Mouse (Mus musculus): ENCODE data around the gene Olfr47. TPM values are rescaled to one million over a fixed set of nuclear protein-coding genes. Genes with fewer than 3 reads are reported as not detected.
"Not testable (repeated sequence)": the region's sequence is repeated elsewhere in the genome, so short reads cannot be mapped to it uniquely, and the experiment has no call there.

The Olfr47 gene
- polyA plus RNA-seq (2015; fragmentation: Nextera tagmentation; extraction: Ambion mirVana), result not detected in 2 replicates

GRCm38 (mm10) chr6:43231255-43231654 is at the start of gene Olfr47:
TSS of gene Olfr47 (plus strand) at chr6:43231529.
- not testable (repeated sequence) for H3K4me1 ChIP-seq (replicated peaks; ENCODE audit: control insufficient read depth, insufficient read depth, low read length); H3K27ac ChIP-seq (ENCODE audit: low read length); ATAC-seq (ENCODE audit: low read depth); H3K36me3 ChIP-seq (ENCODE audit: control insufficient read depth, insufficient read depth, low read length); H3K9me3 ChIP-seq (ENCODE audit: control insufficient read depth, low read length); H3K4me3 ChIP-seq (ENCODE audit: low read length); H3K9ac ChIP-seq (ENCODE audit: low read length); H3K4me2 ChIP-seq (ENCODE audit: low read depth, low read length); H3K27me3 ChIP-seq (ENCODE audit: control insufficient read depth, insufficient read depth, low read depth, low read length)
- 71% methylated on average over 1 of the region's 1 CpGs for WGBS

GRCm38 (mm10) chr6:43190986-43191385 is 40.3 kb upstream of the Olfr47 start:
- ATAC-seq (ENCODE audit: low read depth), result peak; percentile 73
- Histone ChIP-seq H3K4me2 (ENCODE audit: low read depth, low read length) (no peak overlapping the region), H3K36me3 (ENCODE audit: control insufficient read depth, insufficient read depth, low read length) (no peaks in the 10 kb centered on the region), H3K4me3 (ENCODE audit: low read length) (no peak overlapping the region), H3K9ac (ENCODE audit: low read length) (no peak overlapping the region), H3K27ac (ENCODE audit: low read length) (peak overlapping the region; percentile 59), H3K27me3 (ENCODE audit: control insufficient read depth, insufficient read depth, low read depth, low read length) (no peaks in the 10 kb centered on the region), H3K4me1 (replicated peaks; ENCODE audit: control insufficient read depth, insufficient read depth, low read length) (no peaks in the 10 kb centered on the region), H3K9me3 (ENCODE audit: control insufficient read depth, low read length) (no peaks in the 10 kb centered on the region)
- WGBS, result 30% methylated on average over 3 of the region's 3 CpGs

GRCm38 (mm10) chr6:43196781-43197180 is 34.5 kb upstream of the Olfr47 start, which contains the start of gene Olfr435:
TSS of gene Olfr435 (plus strand) at chr6:43197146.
- no peak for ATAC-seq (ENCODE audit: low read depth)
- 0 out of 2 replicates have a peak, but pooled peaks cover 2% of the 10 kb centered on the region for H3K4me1 ChIP-seq (replicated peaks; ENCODE audit: control insufficient read depth, insufficient read depth, low read length)
- no peak within 1 kb of the TSS for H3K4me2 ChIP-seq (ENCODE audit: low read depth, low read length)
- no peak within 1 kb of the TSS for H3K9ac ChIP-seq (ENCODE audit: low read length)
- no peaks in the 10 kb centered on the region for H3K9me3 ChIP-seq (ENCODE audit: control insufficient read depth, low read length)
- H3K27ac ChIP-seq (ENCODE audit: low read length), result 0 out of 2 replicates have a peak within 1 kb of the TSS, but pooled peaks have one; percentile 22
- H3K36me3 ChIP-seq (ENCODE audit: control insufficient read depth, insufficient read depth, low read length), result no peaks in the 10 kb centered on the region
- H3K27me3 ChIP-seq (ENCODE audit: control insufficient read depth, insufficient read depth, low read depth, low read length), result no peaks in the 10 kb centered on the region
- H3K4me3 ChIP-seq (ENCODE audit: low read length), result no peak within 1 kb of the TSS

- H3K27me3 ChIP-seq (ENCODE audit: control insufficient read depth, insufficient read depth, low read depth, low read length), result no peaks in the 10 kb centered on the region
- 19% methylated on average over 3 of the region's 3 CpGs for WGBS
- peak; percentile 57 for ATAC-seq (ENCODE audit: low read depth)
- no peaks in the 10 kb centered on the region for H3K9me3 ChIP-seq (ENCODE audit: control insufficient read depth, low read length)
- H3K4me1 ChIP-seq (replicated peaks; ENCODE audit: control insufficient read depth, insufficient read depth, low read length), result 0 out of 2 replicates have a peak, but pooled peaks cover 2% of the 10 kb centered on the region
- no peak overlapping the region for H3K4me2 ChIP-seq (ENCODE audit: low read depth, low read length)
- 0 out of 2 replicates have a peak overlapping the region, but pooled peaks have one; percentile 22 for H3K27ac ChIP-seq (ENCODE audit: low read length)
- no peak overlapping the region for H3K4me3 ChIP-seq (ENCODE audit: low read length)
- H3K36me3 ChIP-seq (ENCODE audit: control insufficient read depth, insufficient read depth, low read length), result no peaks in the 10 kb centered on the region
- H3K9ac ChIP-seq (ENCODE audit: low read length), result no peak overlapping the region
These were observed 33.2 kb upstream of the Olfr47 start for GRCm38 (mm10) chr6:43198094-43198493.

GRCm38 (mm10) chr6:43202786-43203185 is 28.5 kb upstream of the Olfr47 start:
- H3K4me1 ChIP-seq (replicated peaks; ENCODE audit: control insufficient read depth, insufficient read depth, low read length), result no peaks in the 10 kb centered on the region
- no peaks in the 10 kb centered on the region for H3K9me3 ChIP-seq (ENCODE audit: control insufficient read depth, low read length)
- no peaks in the 10 kb centered on the region for H3K27me3 ChIP-seq (ENCODE audit: control insufficient read depth, insufficient read depth, low read depth, low read length)
- H3K36me3 ChIP-seq (ENCODE audit: control insufficient read depth, insufficient read depth, low read length), result no peaks in the 10 kb centered on the region
- no peak overlapping the region for H3K9ac ChIP-seq (ENCODE audit: low read length)
- H3K27ac ChIP-seq (ENCODE audit: low read length), result no peak overlapping the region
- H3K4me2 ChIP-seq (ENCODE audit: low read depth, low read length), result no peak overlapping the region
- H3K4me3 ChIP-seq (ENCODE audit: low read length), result no peak overlapping the region
- no peak for ATAC-seq (ENCODE audit: low read depth)

DNA sequence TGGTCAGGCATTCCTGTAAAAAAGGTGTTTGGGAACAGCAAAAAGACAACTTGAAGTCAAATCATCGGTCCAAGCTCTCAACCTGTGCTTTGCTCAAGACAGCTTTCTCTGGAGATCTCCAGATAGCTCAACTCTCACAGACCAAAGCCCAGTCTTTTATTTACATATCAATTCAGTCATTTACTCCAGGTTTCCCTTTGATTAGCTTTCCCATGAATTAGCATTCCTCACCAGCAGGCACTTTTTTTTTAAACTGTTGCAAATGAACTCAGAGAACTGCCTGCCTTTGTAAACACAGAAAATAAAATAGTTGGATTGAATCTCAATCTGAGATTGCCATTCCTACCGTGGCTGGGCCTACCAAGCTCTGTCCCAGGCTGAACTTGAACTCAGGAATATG is 26.0 kb upstream of the Olfr47 start:
- Histone ChIP-seq H3K4me1 (replicated peaks; ENCODE audit: control insufficient read depth, insufficient read depth, low read length) (no peaks in the 10 kb centered on the region), H3K27me3 (ENCODE audit: control insufficient read depth, insufficient read depth, low read depth, low read length) (no peaks in the 10 kb centered on the region), H3K4me3 (ENCODE audit: low read length) (no peak overlapping the region), H3K4me2 (ENCODE audit: low read depth, low read length) (no peak overlapping the region), H3K9ac (ENCODE audit: low read length) (no peak overlapping the region), H3K9me3 (ENCODE audit: control insufficient read depth, low read length) (no peaks in the 10 kb centered on the region), H3K36me3 (ENCODE audit: control insufficient read depth, insufficient read depth, low read length) (no peaks in the 10 kb centered on the region), H3K27ac (ENCODE audit: low read length) (no peak overlapping the region)
- no peak for ATAC-seq (ENCODE audit: low read depth)
- 28% methylated on average over 2 of the region's 2 CpGs for WGBS

DNA sequence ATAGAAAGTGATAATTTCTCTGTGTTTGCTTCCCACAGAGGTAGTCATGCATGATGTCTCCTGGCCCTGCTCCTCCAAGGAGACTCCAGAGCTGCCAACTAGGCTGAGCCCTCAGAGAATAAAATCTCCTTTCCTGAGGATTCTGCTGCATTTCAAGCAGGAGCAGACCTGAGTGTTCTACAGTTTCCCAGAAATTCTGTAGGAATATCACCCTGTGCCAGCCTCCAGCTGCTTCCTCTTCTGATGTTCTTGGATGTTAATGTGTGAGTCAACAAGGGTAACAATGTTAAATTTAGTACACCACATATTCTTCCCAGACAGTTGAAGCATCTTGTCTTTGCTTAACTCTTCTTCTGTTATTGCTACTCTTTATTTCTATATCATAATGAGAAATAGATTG is 18.5 kb upstream of the Olfr47 start, which contains the start of gene Olfr434:
Gene Olfr434, plus strand, starts transcription at position 149 of the 400 bp plus-strand sequence.
- ATAC-seq (ENCODE audit: low read depth), result not testable (repeated sequence)

GRCm38 (mm10) chr6:43242061-43242460 is 10.7 kb downstream of the Olfr47 start:
- ATAC-seq (ENCODE audit: low read depth), result no peak

More for the DNA sequence above, 18.5 kb upstream of the Olfr47 start, which contains the start of gene Olfr434:
- H3K4me3 ChIP-seq (ENCODE audit: low read length); H3K27me3 ChIP-seq (ENCODE audit: control insufficient read depth, insufficient read depth, low read depth, low read length); H3K9me3 ChIP-seq (ENCODE audit: control insufficient read depth, low read length); H3K4me2 ChIP-seq (ENCODE audit: low read depth, low read length); H3K27ac ChIP-seq (ENCODE audit: low read length); H3K9ac ChIP-seq (ENCODE audit: low read length); H3K4me1 ChIP-seq (replicated peaks; ENCODE audit: control insufficient read depth, insufficient read depth, low read length); H3K36me3 ChIP-seq (ENCODE audit: control insufficient read depth, insufficient read depth, low read length): not testable (repeated sequence)

GRCm38 (mm10) chr6:43247396-43247795 is 16.1 kb downstream of the Olfr47 start:
- Histone ChIP-seq H3K4me2 (ENCODE audit: low read depth, low read length) (no peak overlapping the region), H3K4me1 (replicated peaks; ENCODE audit: control insufficient read depth, insufficient read depth, low read length) (peaks cover 3% of the 10 kb centered on the region; the same call in 1 of the 2 replicates), H3K4me3 (ENCODE audit: low read length) (no peak overlapping the region), H3K27ac (ENCODE audit: low read length) (no peak overlapping the region), H3K27me3 (ENCODE audit: control insufficient read depth, insufficient read depth, low read depth, low read length) (no peaks in the 10 kb centered on the region; the same call in 1 of the 2 replicates), H3K9me3 (ENCODE audit: control insufficient read depth, low read length) (no peaks in the 10 kb centered on the region), H3K36me3 (ENCODE audit: control insufficient read depth, insufficient read depth, low read length) (no peaks in the 10 kb centered on the region), H3K9ac (ENCODE audit: low read length) (no peak overlapping the region)
- no peak for ATAC-seq (ENCODE audit: low read depth)
- WGBS, result 59% methylated on average over 3 of the region's 3 CpGs

More at GRCm38 (mm10) chr6:43242061-43242460, 10.7 kb downstream of the Olfr47 start:
- Histone ChIP-seq H3K27me3 (ENCODE audit: control insufficient read depth, insufficient read depth, low read depth, low read length) (no peaks in the 10 kb centered on the region; the same call in 1 of the 2 replicates), H3K4me1 (replicated peaks; ENCODE audit: control insufficient read depth, insufficient read depth, low read length) (no peaks in the 10 kb centered on the region), H3K36me3 (ENCODE audit: control insufficient read depth, insufficient read depth, low read length) (no peaks in the 10 kb centered on the region), H3K4me3 (ENCODE audit: low read length) (no peak overlapping the region), H3K4me2 (ENCODE audit: low read depth, low read length) (no peak overlapping the region), H3K9me3 (ENCODE audit: control insufficient read depth, low read length) (no peaks in the 10 kb centered on the region), H3K27ac (ENCODE audit: low read length) (no peak overlapping the region), H3K9ac (ENCODE audit: low read length) (no peak overlapping the region)
- WGBS, result 14% methylated on average over 4 of the region's 4 CpGs

DNA sequence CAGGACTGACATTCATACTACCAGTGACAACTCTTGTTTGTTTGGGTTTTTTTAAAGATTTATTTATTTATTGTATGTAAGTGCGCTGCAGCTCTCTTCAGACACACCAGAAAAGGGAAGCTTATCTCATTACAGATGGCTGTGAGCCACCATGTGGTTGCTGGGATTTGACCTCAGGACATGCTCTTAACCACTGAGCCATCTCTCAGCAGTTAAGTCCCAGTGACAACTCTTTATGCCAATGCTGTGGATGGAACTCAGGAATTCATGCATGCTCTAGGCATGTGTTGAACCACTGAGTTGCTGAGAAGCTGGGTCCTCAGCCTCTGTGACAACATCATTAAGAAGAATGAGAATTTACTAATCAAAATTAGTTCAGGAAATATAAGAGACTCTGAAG is 21.7 kb downstream of the Olfr47 start:
- no peak overlapping the region for H3K4me3 ChIP-seq (ENCODE audit: low read length)
- H3K4me1 ChIP-seq (replicated peaks; ENCODE audit: control insufficient read depth, insufficient read depth, low read length), result peaks cover 3% of the 10 kb centered on the region; the same call in 1 of the 2 replicates
- H3K9ac ChIP-seq (ENCODE audit: low read length), result no peak overlapping the region
- 45% methylated on average over 1 of the region's 1 CpGs for WGBS
- H3K27me3 ChIP-seq (ENCODE audit: control insufficient read depth, insufficient read depth, low read depth, low read length), result no peaks in the 10 kb centered on the region
- no peak overlapping the region for H3K4me2 ChIP-seq (ENCODE audit: low read depth, low read length)
- H3K36me3 ChIP-seq (ENCODE audit: control insufficient read depth, insufficient read depth, low read length), result no peaks in the 10 kb centered on the region
- H3K27ac ChIP-seq (ENCODE audit: low read length), result no peak overlapping the region
- H3K9me3 ChIP-seq (ENCODE audit: control insufficient read depth, low read length), result no peaks in the 10 kb centered on the region
- ATAC-seq (ENCODE audit: low read depth), result no peak
